34 mouse cellular contexts compared by ENCODE assay signal in genomic region chr6:142823008-142823787, GRCm38 (mm10). TPM values are rescaled to one million over a fixed set of nuclear protein-coding genes. Genes with fewer than 3 reads are reported as not detected.
DNase-seq lines count a peak whose midpoint lies in the region; ATAC-seq and TF ChIP-seq lines count a peak whose summit lies in the region.
"Had no signal": no experiment of that assay in that cellular context is flagged by ENCODE, and none has a peak within 500 bp of the region (broad histone marks: within the 10 kb centered on the region; RNA-seq: fewer than 3 reads in every experiment).

No protein-coding gene starts in this region.

- peak; percentile 39 for DNase-seq in 416B (ENCODE audit: low read depth)
- no peak for DNase-seq in CH12.LX (ENCODE audit: extremely low read depth)
- DNase-seq in embryo, embryonic 9.5 days (ENCODE audit: extremely low spot score) = no peak
- no peak for DNase-seq in cerebellum, adult 11 months
- DNase-seq: adrenal gland, postnatal 25 days; cerebellum, adult 18-20 months; cerebellum, postnatal 10 days; heart, postnatal 4 days; kidney, adult 8-10 months; layer of hippocampus, postnatal 36 days; lung, adult 18-20 months; midbrain, embryonic 14.5 days; retina, postnatal 1 day; spleen, adult 18-20 months; thymus, adult 2 months; thymus, postnatal 36 days had no signal

- no peak for TF ChIP-seq CTCF in intestine, postnatal 0 days (IDR thresholded peaks at IDR 0.05; ENCODE audit: low read depth)
- no peak for TF ChIP-seq CTCF in CH12.LX (conservative IDR thresholded peaks at IDR 0.05 in 1 of 2, IDR thresholded peaks at IDR 0.05 in 1 of 2; ENCODE audit: low read depth in 2 of 2, low read length in 2 of 2)

- in situ Hi-C loops in CH12.LX (cut with MboI; ENCODE audit: low pct_ligation_motif_present, low pct_unique_long_range_greater_than_20kb, low sequenced_read_pairs) = no loop called here

- H3K9me3 ChIP-seq in intestine, postnatal 0 days (ENCODE audit: control insufficient read depth) = no peaks in the 10 kb centered on the region
- H3K9me3 ChIP-seq in intestine, embryonic 15.5 days = no peaks in the 10 kb centered on the region
- no peaks in the 10 kb centered on the region for H3K9me3 ChIP-seq in CH12.LX (replicated peaks; ENCODE audit: low read length)
- H3K9me3 ChIP-seq: heart, embryonic 15.5 days; hindbrain, embryonic 13.5 days; limb, embryonic 13.5 days; liver, embryonic 12.5 days had no signal

- H3K4me2 ChIP-seq in intestine, postnatal 0 days (replicated peaks; ENCODE audit: low read depth) = no peak overlapping the region
- no peak overlapping the region for H3K4me2 ChIP-seq in intestine, embryonic 15.5 days (replicated peaks)
- no peak overlapping the region for H3K4me2 ChIP-seq in CH12.LX (ENCODE audit: insufficient read depth, low read depth, poor library complexity, severe bottlenecking)
- H3K4me2 ChIP-seq: heart, embryonic 15.5 days; hindbrain, embryonic 13.5 days; limb, embryonic 13.5 days; liver, embryonic 12.5 days had no signal

- no peak for TF ChIP-seq RAD21 in CH12.LX (IDR thresholded peaks at IDR 0.05; ENCODE audit: low read depth, low read length)

- H3K79me2 ChIP-seq in CH12.LX (replicated peaks; ENCODE audit: control insufficient read depth, extremely low read depth, insufficient read depth, poor library complexity, severe bottlenecking) = no peaks in the 10 kb centered on the region

- no peaks in the 10 kb centered on the region; the same call in 1 of the 2 replicates for H3K27me3 ChIP-seq in intestine, postnatal 0 days (replicated peaks; ENCODE audit: control insufficient read depth, insufficient read depth, low read length)
- H3K27me3 ChIP-seq in intestine, embryonic 15.5 days (replicated peaks) = no peaks in the 10 kb centered on the region
- no peaks in the 10 kb centered on the region for H3K27me3 ChIP-seq in CH12.LX (replicated peaks)
- H3K27me3 ChIP-seq: heart, embryonic 15.5 days; hindbrain, embryonic 13.5 days; limb, embryonic 13.5 days; liver, embryonic 12.5 days had no signal

- H3K9ac ChIP-seq in intestine, postnatal 0 days (ENCODE audit: low read depth, low read length) = no peak overlapping the region
- no peak overlapping the region for H3K9ac ChIP-seq in intestine, embryonic 15.5 days
- no peak overlapping the region for H3K9ac ChIP-seq in CH12.LX (ENCODE audit: insufficient read depth, low read depth)
- H3K9ac ChIP-seq: heart, embryonic 15.5 days; hindbrain, embryonic 13.5 days; limb, embryonic 13.5 days; liver, embryonic 12.5 days had no signal

- ATAC-seq in intestine, postnatal 0 days = 0 out of 2 replicates have a peak, but pooled peaks have one; percentile 22
- no peak for ATAC-seq in intestine, embryonic 15.5 days
- ATAC-seq in inflammation-experienced regulatory T-cells, adult 6 months = peak; percentile 53
- ATAC-seq: forebrain, embryonic 16.5 days; liver, embryonic 12.5 days; lung, postnatal 0 days had no signal

- 0 out of 2 replicates have a peak, but pooled peaks have one; percentile 12 for TF ChIP-seq EP300 in CH12.LX (IDR thresholded peaks at IDR 0.05; ENCODE audit: low read length)

- no peak for TF ChIP-seq POLR2A in CH12.LX (IDR thresholded peaks at IDR 0.05; ENCODE audit: low read depth, low read length)

- H3K4me1 ChIP-seq in intestine, postnatal 0 days (replicated peaks; ENCODE audit: control insufficient read depth, insufficient read depth, low read length) = no peaks in the 10 kb centered on the region
- H3K4me1 ChIP-seq in intestine, embryonic 15.5 days (replicated peaks) = no peaks in the 10 kb centered on the region
- H3K4me1 ChIP-seq in CH12.LX (ENCODE audit: control insufficient read depth in 1 of 2, insufficient read depth in 2 of 2) = 0 out of 4 replicates have a peak, but pooled peaks cover 0 to 2% of the 10 kb centered on the region in 2 experiments
- H3K4me1 ChIP-seq: heart, embryonic 15.5 days; hindbrain, embryonic 13.5 days; limb, embryonic 13.5 days; liver, embryonic 12.5 days had no signal

- no peak overlapping the region for H3K4me3 ChIP-seq in intestine, postnatal 0 days (ENCODE audit: low read depth, low read length)
- H3K4me3 ChIP-seq in intestine, embryonic 15.5 days (replicated peaks) = no peak overlapping the region
- H3K4me3 ChIP-seq in CH12.LX (replicated peaks in 1 of 3; ENCODE audit: low read depth in 2 of 3, low read length in 2 of 3, poor library complexity in 1 of 3) = no peak overlapping the region
- H3K4me3 ChIP-seq: erythroblast, embryonic 14.5 days; heart, embryonic 15.5 days; hindbrain, embryonic 13.5 days; limb, embryonic 13.5 days; liver, embryonic 12.5 days had no signal

- 39% methylated on average over 5 of the region's 5 CpGs for WGBS in intestine, postnatal 0 days
- 41% methylated on average over 5 of the region's 5 CpGs for WGBS in intestine, embryonic 15.5 days

- H3K27ac ChIP-seq in intestine, postnatal 0 days (ENCODE audit: low read depth, low read length) = no peak overlapping the region
- H3K27ac ChIP-seq in intestine, embryonic 15.5 days = no peak overlapping the region
- H3K27ac ChIP-seq in CH12.LX (ENCODE audit: insufficient read depth, low read depth) = no peak overlapping the region
- H3K27ac ChIP-seq: heart, embryonic 15.5 days; hindbrain, embryonic 13.5 days; kidney, postnatal 0 days; limb, embryonic 13.5 days; liver, embryonic 12.5 days had no signal

- dilution Hi-C loops in CH12.LX (cut with MboI; ENCODE audit: extremely low pct_ligation_motif_present, extremely low pct_unique_long_range_greater_than_20kb, low sequenced_read_pairs) = no loop called here

- no peaks in the 10 kb centered on the region for H3K36me3 ChIP-seq in intestine, postnatal 0 days (ENCODE audit: control insufficient read depth, insufficient read depth)
- H3K36me3 ChIP-seq in intestine, embryonic 15.5 days = no peaks in the 10 kb centered on the region
- no peaks in the 10 kb centered on the region for H3K36me3 ChIP-seq in CH12.LX (replicated peaks in 1 of 2; ENCODE audit: control insufficient read depth in 1 of 2, insufficient read depth in 1 of 2, low read length in 1 of 2)
- H3K36me3 ChIP-seq: heart, embryonic 15.5 days; limb, embryonic 13.5 days; liver, embryonic 12.5 days had no signal

TF ChIP-seq in CH12.LX, 34 proteins besides CTCF, POLR2A, EP300 and RAD21:
- TF ChIP-seq USF2 (conservative IDR thresholded peaks at IDR 0.05; ENCODE audit: low read depth, low read length) = no peak
- no peak for TF ChIP-seq ZC3H11A (IDR thresholded peaks at IDR 0.05; ENCODE audit: low read depth, low read length)
- TF ChIP-seq GABPA (IDR thresholded peaks at IDR 0.05; ENCODE audit: insufficient replicate concordance, low read depth, low read length) = no peak
- no peak for TF ChIP-seq MAFK (IDR thresholded peaks at IDR 0.05; ENCODE audit: insufficient replicate concordance, low read length)

RNA-seq across cellular contexts. Expression of gene Sult6b2, which starts 18.9 kb away (rescaled TPM):
- polyA plus RNA-seq in intestine, postnatal 0 days (2015; fragmentation: Nextera tagmentation; extraction: Ambion mirVana) = 53.2 and 63.2 TPM in 2 replicates
- polyA plus RNA-seq in intestine, embryonic 15.5 days (2015; fragmentation: Nextera tagmentation; extraction: Ambion mirVana) = 20.9 and 24.9 TPM in 2 replicates
- 0.08 and 0.25 TPM in 2 replicates for total RNA-seq in CH12.LX (2012; rRNA removed)
- total RNA-seq in CH12.LX (2014; rRNA removed) = 0.49 and 0.54 TPM in 2 replicates
- polyA plus RNA-seq in CH12.LX (2012; ENCODE audit: insufficient read length, low read depth) = 1.1 and 1.8 TPM in 2 replicates
- not detected for polyA plus RNA-seq in inflammation-experienced regulatory T-cells, adult 6 months (2017; shearing (Covaris generic))
- total RNA-seq: adrenal gland, adult 18-20 months; adrenal gland, postnatal 25 days; common myeloid progenitor, adult 5-6 weeks; gastrocnemius, adult 8-10 months; heart, postnatal 4 days; layer of hippocampus, postnatal 36 days; monocyte, adult 5-6 weeks had no signal
- polyA plus RNA-seq: embryonic facial prominence, embryonic 14.5 days; erythroblast, embryonic 14.5 days; gonadal fat pad, adult 2 months; heart, embryonic 15.5 days; kidney, postnatal 0 days; large intestine, adult 2 months; limb, embryonic 13.5 days; liver, embryonic 12.5 days; lung, postnatal 0 days; midbrain, embryonic 14.5 days had no signal
